Mouse (Mus musculus) inflammation-experienced regulatory T-cells (primary cell): ENCODE data around the gene Rhox13. TPM values are rescaled to one million over a fixed set of nuclear protein-coding genes. Genes with fewer than 3 reads are reported as not detected.

Experiments used
- polyA plus RNA-seq, 2 experiments: library from polyadenylated mRNA; unstranded; fragments of 100-300 nt; shearing (Covaris generic); gene quantifications; one replicate each; pipeline ENCODE4 v1.2.1; 2017

Rhox13 gene
- not detected for polyA plus RNA-seq

GRCm38 (mm10) chrX:38120982-38121381 lies at the start of gene Rhox13:
Rhox13 (plus strand) TSS chrX:38121219.

GRCm38 (mm10) chrX:38085041-38085440 lies 36.0 kb upstream of the Rhox13 start, which contains the start of gene Rhox11:
Rhox11 (minus strand) TSS chrX:38085141.

GRCm38 (mm10) chrX:38110807-38111206 lies 10.2 kb upstream of the Rhox13 start, which contains the start of gene Rhox12:
Rhox12 (minus strand) TSS chrX:38110907.

Other genes with a start within 250 kb of the Rhox13 start
- gene Rhox8, start 242.3 kb upstream of the Rhox13 start, polyA plus RNA-seq: not detected
- under 1 TPM in 1 of 2 experiments, not detected in 1; 0.24 TPM for gene Rhox7b, start 224.0 kb upstream of the Rhox13 start, polyA plus RNA-seq
- under 1 TPM; 0.12 to 0.67 TPM for gene Rhox9, start 219.4 kb upstream of the Rhox13 start, polyA plus RNA-seq
- gene Btg1-ps1, start 102.4 kb upstream of the Rhox13 start, polyA plus RNA-seq: 1 to 10 TPM in 1 of 2 experiments, under 1 TPM in 1; 0.18 to 1.2 TPM
- gene Btg1-ps2, start 78.1 kb upstream of the Rhox13 start, polyA plus RNA-seq: 1 to 10 TPM in 1 of 2 experiments, not detected in 1; 1.1 TPM
- gene Rhox10, start 54.7 kb upstream of the Rhox13 start, polyA plus RNA-seq: not detected
- gene Rhox11, start 36.1 kb upstream of the Rhox13 start, polyA plus RNA-seq: not detected
- gene Rhox12, start 10.3 kb upstream of the Rhox13 start, polyA plus RNA-seq: not detected
- 1 to 10 TPM in 1 of 2 experiments, under 1 TPM in 1; 0.80 to 2.0 TPM for gene Zbtb33, start 68.6 kb downstream of the Rhox13 start, polyA plus RNA-seq
- gene Tmem255a, start 131.2 kb downstream of the Rhox13 start, polyA plus RNA-seq: 1 to 10 TPM in 1 of 2 experiments, under 1 TPM in 1; 0.51 to 1.0 TPM
- under 1 TPM; 0.04 to 0.13 TPM for gene Atp1b4, start 195.0 kb downstream of the Rhox13 start, polyA plus RNA-seq